Mouse (Mus musculus): ENCODE data around the gene Kank2. TPM values are rescaled to one million over a fixed set of nuclear protein-coding genes. Genes with fewer than 3 reads are reported as not detected.

Kank2 gene
- polyA plus RNA-seq, 1 experiment from 2014 or later, result 6.1 TPM

Small RNA genes lying within 50 kb of the gene (microRNA-seq; reads per million reads assigned to microRNA genes)
- gene Mir7083 (ENCODE audit: borderline number of aligned reads), result 3.8 reads per million

Other genes starting within 250 kb of the Kank2 start
- 51.2 and 52.9 TPM in 2 replicates for gene Timm29, start 206.0 kb downstream of the Kank2 start, polyA plus RNA-seq (2014; fragmentation: Nextera tagmentation; extraction: Ambion mirVana)
- 13.1 and 13.8 TPM in 2 replicates for gene Yipf2, start 205.9 kb downstream of the Kank2 start, polyA plus RNA-seq (2014; fragmentation: Nextera tagmentation; extraction: Ambion mirVana)
- 106 and 119 TPM in 2 replicates for gene Smarca4, start 182.6 kb downstream of the Kank2 start, polyA plus RNA-seq (2014; fragmentation: Nextera tagmentation; extraction: Ambion mirVana)
- gene Ldlr, start 75.3 kb downstream of the Kank2 start, polyA plus RNA-seq (2014; fragmentation: Nextera tagmentation; extraction: Ambion mirVana), result 14.7 and 15.0 TPM in 2 replicates
- 126 and 132 TPM in 2 replicates for gene Spc24, start 38.4 kb downstream of the Kank2 start, polyA plus RNA-seq (2014; fragmentation: Nextera tagmentation; extraction: Ambion mirVana)
- 0.25 TPM in 1 of 2 replicates, not detected in the other for gene Angptl8, start 36.8 kb upstream of the Kank2 start, polyA plus RNA-seq (2014; fragmentation: Nextera tagmentation; extraction: Ambion mirVana)
- 15.6 and 17.8 TPM in 2 replicates for gene Dock6, start 53.9 kb upstream of the Kank2 start, polyA plus RNA-seq (2014; fragmentation: Nextera tagmentation; extraction: Ambion mirVana)
- 4.8 and 6.1 TPM in 2 replicates for gene Rab3d, start 119.4 kb upstream of the Kank2 start, polyA plus RNA-seq (2014; fragmentation: Nextera tagmentation; extraction: Ambion mirVana)
- gene Ccdc159, start 128.7 kb upstream of the Kank2 start, polyA plus RNA-seq (2014; fragmentation: Nextera tagmentation; extraction: Ambion mirVana), result 2.5 and 3.1 TPM in 2 replicates
- 28.5 and 33.8 TPM in 2 replicates for gene Tmem205, start 128.8 kb upstream of the Kank2 start, polyA plus RNA-seq (2014; fragmentation: Nextera tagmentation; extraction: Ambion mirVana)
- gene Plppr2, start 138.3 kb upstream of the Kank2 start, polyA plus RNA-seq (2014; fragmentation: Nextera tagmentation; extraction: Ambion mirVana), result 6.9 and 9.5 TPM in 2 replicates
- 17.2 and 17.4 TPM in 2 replicates for gene Swsap1, start 157.0 kb upstream of the Kank2 start, polyA plus RNA-seq (2014; fragmentation: Nextera tagmentation; extraction: Ambion mirVana)
- gene Epor, start 164.8 kb upstream of the Kank2 start, polyA plus RNA-seq (2014; fragmentation: Nextera tagmentation; extraction: Ambion mirVana), result 3.8 and 6.4 TPM in 2 replicates
- 1.0 and 1.3 TPM in 2 replicates for gene Rgl3, start 190.7 kb upstream of the Kank2 start, polyA plus RNA-seq (2014; fragmentation: Nextera tagmentation; extraction: Ambion mirVana)
- 2.6 and 2.9 TPM in 2 replicates for gene Ccdc151, start 203.9 kb upstream of the Kank2 start, polyA plus RNA-seq (2014; fragmentation: Nextera tagmentation; extraction: Ambion mirVana)
- gene Prkcsh, start 204.1 kb upstream of the Kank2 start, polyA plus RNA-seq (2014; fragmentation: Nextera tagmentation; extraction: Ambion mirVana), result 79.9 and 88.1 TPM in 2 replicates

All from embryonic facial prominence, embryonic 11.5 days (tissue).